Mouse (Mus musculus) myocyte (in vitro differentiated cells): ENCODE measurements around the gene Gm13306. TPM values are rescaled to one million over a fixed set of nuclear protein-coding genes. Genes with fewer than 3 reads are reported as not detected.
"Not testable (repeated sequence)": the region's sequence is repeated elsewhere in the genome, so short reads cannot be mapped to it uniquely, and the experiment has no call there.

Experiments
- H3K27me3 ChIP-seq: one replicate; pipeline ENCODE4 v1.6.1; 2011; ENCODE audit not compliant: control insufficient read depth, insufficient read depth, insufficient read length
- H3K36me3 ChIP-seq: one replicate; pipeline ENCODE4 v1.6.1; 2011; ENCODE audit not compliant: control insufficient read depth, insufficient read depth
- H3K4me2 ChIP-seq: one replicate; pipeline ENCODE4 v1.6.1; 2011; ENCODE audit warnings: low read depth, control low read depth
- H3K4me3 ChIP-seq: one replicate; pipeline ENCODE4 v1.5.1; 2011; ENCODE audit warnings: mild to moderate bottlenecking, control low read depth, moderate library complexity
- H3K79me2 ChIP-seq: one replicate; pipeline ENCODE4 v1.6.1; 2011; ENCODE audit not compliant: control insufficient read depth, insufficient read depth
- H3ac ChIP-seq: one replicate; pipeline ENCODE4 v1.6.1; 2011; ENCODE audit not compliant: control insufficient read depth, insufficient read length
- polyA plus RNA-seq: library from polyadenylated mRNA; unstranded; fragments of >200 nt; fragmentation: generic; extraction: Trizol; gene quantifications from one replicate; pipeline ENCODE4 v1.2.1, GENCODE M21; 2012; ENCODE audit warnings: missing spikeins

Gene Gm13306
- polyA plus RNA-seq, result not detected

GRCm38 (mm10) chr4:42153136-42153535, at the start of gene Gm13306:
Gene Gm13306 (plus strand): TSS chr4:42153436.
- not testable (repeated sequence) for H3ac ChIP-seq, H3K36me3 ChIP-seq, H3K27me3 ChIP-seq, H3K4me3 ChIP-seq, H3K79me2 ChIP-seq, H3K4me2 ChIP-seq

- not testable (repeated sequence) for H3K36me3 ChIP-seq, H3K27me3 ChIP-seq, H3ac ChIP-seq, H3K79me2 ChIP-seq, H3K4me2 ChIP-seq, H3K4me3 ChIP-seq
Observed at GRCm38 (mm10) chr4:42114517-42114916, 38.7 kb upstream of the Gm13306 start, which contains the start of gene Gm13304. Gene Gm13304 (plus strand): TSS chr4:42114817.

- H3K27me3 ChIP-seq, H3K36me3 ChIP-seq, H3ac ChIP-seq, H3K4me3 ChIP-seq, H3K4me2 ChIP-seq, H3K79me2 ChIP-seq: not testable (repeated sequence)
Observed at GRCm38 (mm10) chr4:42168503-42168902, 15.3 kb downstream of the Gm13306 start, which contains the start of gene Gm13305. Gene Gm13305 (minus strand): TSS chr4:42168603.

GRCm38 (mm10) chr4:42178243-42178642, 25.0 kb downstream of the Gm13306 start:
- not testable (repeated sequence) for H3K27me3 ChIP-seq, H3K4me3 ChIP-seq, H3K4me2 ChIP-seq, H3K36me3 ChIP-seq, H3K79me2 ChIP-seq, H3ac ChIP-seq

GRCm38 (mm10) chr4:42183234-42184197, 30.3 kb downstream of the Gm13306 start:
- not testable (repeated sequence) for H3K79me2 ChIP-seq, H3K36me3 ChIP-seq, H3ac ChIP-seq, H3K4me3 ChIP-seq, H3K4me2 ChIP-seq, H3K27me3 ChIP-seq

GRCm38 (mm10) chr4:42184324-42184979, 31.2 kb downstream of the Gm13306 start:
- H3K4me3 ChIP-seq, H3K4me2 ChIP-seq, H3ac ChIP-seq, H3K36me3 ChIP-seq, H3K79me2 ChIP-seq, H3K27me3 ChIP-seq: not testable (repeated sequence)

DNA sequence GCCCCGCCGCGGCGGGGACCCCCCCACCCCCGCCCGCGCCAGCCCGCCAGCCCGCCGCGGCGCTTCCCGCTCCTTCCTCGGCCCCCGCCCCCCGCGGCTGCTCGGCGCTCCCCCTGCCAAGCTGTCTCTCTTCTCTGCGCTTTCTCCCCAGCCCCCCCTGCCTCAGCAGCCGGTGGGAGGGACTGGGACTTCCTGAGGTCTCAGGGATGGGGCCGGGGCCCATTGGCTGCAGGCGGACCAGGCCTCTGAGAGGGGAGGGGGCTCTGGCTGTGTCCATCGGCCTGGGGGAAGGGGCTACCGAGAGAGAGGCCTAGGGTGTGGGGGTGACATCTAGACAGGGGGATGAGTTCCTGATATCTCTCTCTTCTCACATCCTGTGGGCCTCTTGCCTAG, 31.7 kb downstream of the Gm13306 start:
- H3ac ChIP-seq, H3K36me3 ChIP-seq, H3K4me2 ChIP-seq, H3K4me3 ChIP-seq, H3K27me3 ChIP-seq, H3K79me2 ChIP-seq: not testable (repeated sequence)

Other genes starting within 250 kb of the Gm13306 start
- not detected for gene Gm21541, start 249.8 kb upstream of the Gm13306 start, polyA plus RNA-seq
- gene Gm20878, start 211.9 kb upstream of the Gm13306 start, polyA plus RNA-seq, result not detected
- not detected for gene Fam205a4, start 187.4 kb upstream of the Gm13306 start, polyA plus RNA-seq
- gene Gm21093, start 118.7 kb upstream of the Gm13306 start, polyA plus RNA-seq, result not detected
- not detected for gene Gm3893, start 62.2 kb upstream of the Gm13306 start, polyA plus RNA-seq
- gene Gm13304, start 38.6 kb upstream of the Gm13306 start, polyA plus RNA-seq, result not detected
- gene Gm13305, start 15.2 kb downstream of the Gm13306 start, polyA plus RNA-seq, result not detected
- gene Gm10600, start 87.2 kb downstream of the Gm13306 start, polyA plus RNA-seq, result not detected
- not detected for gene Ccl21b, start 102.3 kb downstream of the Gm13306 start, polyA plus RNA-seq
- gene Gm21953, start 140.8 kb downstream of the Gm13306 start, polyA plus RNA-seq, result not detected
- not detected for gene Fam205a3, start 164.9 kb downstream of the Gm13306 start, polyA plus RNA-seq